Mouse (Mus musculus) hindbrain, embryonic 14.5 days (tissue): ENCODE measurements around the gene Nmnat2. TPM values are rescaled to one million over a fixed set of nuclear protein-coding genes. Genes with fewer than 3 reads are reported as not detected.
A peak's percentile ranks its signal among the peaks of the same experiment; 100 is the strongest.

Experiments used
- ATAC-seq: fragments of 200-750 bp; cut with Nextera tagmentation; 2 replicates; pipeline ENCODE4 v1.8.0; 2017; ENCODE audit warnings: moderate number of reproducible peaks, mild to moderate bottlenecking, moderate TSS enrichment, moderate library complexity; ENCODE audit not compliant: low FRiP score
- DNase-seq: peaks from one replicate; pipeline ENCODE4 v3.0.0-alpha.2; 2015; ENCODE audit warnings: low spot score
- H3K27ac ChIP-seq: fragments of 300-500 bp; sonication (generic); 2 replicates; pipeline ENCODE4 v1.5.1; 2014; ENCODE audit warnings: mild to moderate bottlenecking, moderate library complexity
- H3K27me3 ChIP-seq: fragments of 300-500 bp; sonication (generic); 2 replicates; pipeline ENCODE4 v1.6.1; 2014; ENCODE audit warnings: mild to moderate bottlenecking, low read length, mixed read lengths; ENCODE audit not compliant: control insufficient read depth, insufficient read depth
- H3K36me3 ChIP-seq: fragments of 300-500 bp; sonication (generic); replicated peaks from 2 replicates; pipeline ENCODE4 v1.6.1; 2014; ENCODE audit not compliant: control insufficient read depth, insufficient read depth
- H3K4me1 ChIP-seq: fragments of 300-500 bp; sonication (generic); replicated peaks from 2 replicates; pipeline ENCODE4 v1.6.1; 2014; ENCODE audit warnings: antibody characterized with exemption, low read length, mixed read lengths; ENCODE audit not compliant: control insufficient read depth, insufficient read depth
- H3K4me2 ChIP-seq: fragments of 300-500 bp; sonication (generic); replicated peaks from 2 replicates; pipeline ENCODE4 v1.6.1; 2014; ENCODE audit warnings: mild to moderate bottlenecking, moderate library complexity
- H3K4me3 ChIP-seq: fragments of 300-500 bp; sonication (generic); replicated peaks from 2 replicates; pipeline ENCODE4 v1.5.1; 2014; ENCODE audit warnings: mild to moderate bottlenecking, low read length
- H3K9ac ChIP-seq: fragments of 300-500 bp; sonication (generic); 2 replicates; pipeline ENCODE4 v1.6.1; 2014
- H3K9me3 ChIP-seq: fragments of 300-500 bp; sonication (generic); 2 replicates; pipeline ENCODE4 v1.6.1; 2016; ENCODE audit warnings: low read length; ENCODE audit not compliant: control insufficient read depth
- WGBS: fragments of 180-500 bp; shearing (Covaris S2); extraction: QIAGEN DNeasy Blood & Tissue Kit; methylation state at CpG from one replicate; pipeline ENCODE4 v1.1.7; 2014; 5-methylcytosine and 5-hydroxymethylcytosine counted together
- polyA plus RNA-seq: library from polyadenylated mRNA; unstranded; fragments of >200 nt; fragmentation: Nextera tagmentation; extraction: Ambion mirVana; gene quantifications from 2 replicates; pipeline ENCODE4 v1.2.1, GENCODE M21; 2014

Nmnat2 gene
- polyA plus RNA-seq, 1 experiment from 2014 or later = 84.7 TPM

DNA sequence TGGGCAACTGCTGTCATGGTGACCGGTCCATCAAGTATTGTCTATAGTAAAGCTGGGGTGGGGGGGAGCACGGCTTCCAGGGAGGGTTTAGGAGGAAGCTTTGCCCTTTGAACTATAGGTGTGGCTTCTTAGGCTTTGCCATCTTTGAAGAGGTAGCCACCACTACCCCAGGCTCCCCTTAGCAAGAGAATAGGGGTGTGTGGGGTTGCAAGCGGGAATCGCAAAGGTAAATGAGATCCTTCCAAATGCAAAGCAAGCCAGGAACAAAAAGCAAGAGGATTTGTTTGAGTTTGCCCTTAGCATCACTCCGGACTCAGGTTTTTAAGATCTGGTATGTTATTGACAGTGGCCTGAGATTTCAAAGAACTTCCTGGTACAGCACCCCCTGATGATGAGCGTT, 140.5 kb downstream of the Nmnat2 start:
- Histone ChIP-seq H3K4me2 (no peak overlapping the region), H3K4me3 (no peak overlapping the region), H3K4me1 (no peaks in the 10 kb centered on the region), H3K36me3 (no peaks in the 10 kb centered on the region; the same call in 1 of the 2 replicates), H3K27ac (no peak overlapping the region), H3K27me3 (no peaks in the 10 kb centered on the region), H3K9me3 (no peaks in the 10 kb centered on the region), H3K9ac (no peak overlapping the region)
- ATAC-seq (no peak), DNase-seq (no peak)
- 40% methylated on average over 6 of the region's 6 CpGs for WGBS

- H3K27ac ChIP-seq = no peak overlapping the region
- DNase-seq (no peak), ATAC-seq (no peak)
- no peaks in the 10 kb centered on the region for H3K4me1 ChIP-seq
- H3K9me3 ChIP-seq = no peaks in the 10 kb centered on the region
- H3K36me3 ChIP-seq = no peaks in the 10 kb centered on the region; the same call in 1 of the 2 replicates
- no peaks in the 10 kb centered on the region for H3K27me3 ChIP-seq
- H3K4me2 ChIP-seq = no peak overlapping the region
- H3K4me3 ChIP-seq = no peak overlapping the region
- no peak overlapping the region for H3K9ac ChIP-seq
- WGBS = 25% methylated on average over 16 of the region's 16 CpGs
These were observed 141.3 kb downstream of the Nmnat2 start for GRCm38 (mm10) chr1:153095826-153096727.

DNA sequence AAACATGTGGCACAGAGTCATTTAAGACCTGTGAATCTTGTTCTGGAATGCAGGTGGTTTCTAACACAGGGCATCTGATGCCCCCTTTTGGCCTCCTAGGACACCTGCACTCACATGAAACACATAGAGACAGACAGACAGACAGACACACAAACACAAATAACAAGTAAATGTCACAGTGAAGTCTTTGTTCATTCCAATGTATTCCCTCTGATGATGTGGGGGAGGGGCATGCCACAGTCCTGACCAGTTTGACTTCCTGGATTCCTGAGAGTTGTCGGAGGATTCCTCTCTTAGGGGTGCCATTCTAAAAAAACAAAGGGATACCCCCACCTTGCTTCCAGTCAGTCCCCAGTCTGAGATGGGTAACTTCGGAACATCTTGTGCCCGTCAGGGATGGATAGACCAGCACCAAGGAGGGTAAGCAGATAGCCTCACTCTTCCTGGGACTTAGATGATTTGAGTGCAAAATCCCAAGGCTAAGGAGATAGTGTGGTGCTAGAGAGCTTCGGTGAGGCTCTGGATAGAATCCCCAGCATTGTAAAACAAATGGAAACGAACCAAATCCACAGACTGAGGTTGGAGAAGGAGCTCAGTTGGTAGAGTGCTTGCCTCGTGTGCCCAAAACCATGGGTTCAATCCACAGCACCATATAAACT, 142.4 kb downstream of the Nmnat2 start:
- DNase-seq (no peak), ATAC-seq (no peak)
- no peak overlapping the region for H3K4me2 ChIP-seq
- H3K27ac ChIP-seq = no peak overlapping the region
- no peak overlapping the region for H3K9ac ChIP-seq
- H3K27me3 ChIP-seq = no peaks in the 10 kb centered on the region
- no peaks in the 10 kb centered on the region for H3K4me1 ChIP-seq
- H3K4me3 ChIP-seq = no peak overlapping the region
- H3K36me3 ChIP-seq = no peaks in the 10 kb centered on the region; the same call in 1 of the 2 replicates
- 91% methylated on average over 6 of the region's 6 CpGs for WGBS
- no peaks in the 10 kb centered on the region for H3K9me3 ChIP-seq

GRCm38 (mm10) chr1:153098586-153098985, 143.8 kb downstream of the Nmnat2 start:
- ATAC-seq (no peak), DNase-seq (no peak)
- no peak overlapping the region for H3K9ac ChIP-seq
- no peaks in the 10 kb centered on the region for H3K4me1 ChIP-seq
- H3K4me2 ChIP-seq = no peak overlapping the region
- H3K4me3 ChIP-seq = no peak overlapping the region
- H3K36me3 ChIP-seq = no peaks in the 10 kb centered on the region; the same call in 1 of the 2 replicates
- WGBS = 34% methylated on average over 11 of the region's 11 CpGs
- no peaks in the 10 kb centered on the region for H3K27me3 ChIP-seq
- no peaks in the 10 kb centered on the region for H3K9me3 ChIP-seq
- H3K27ac ChIP-seq = no peak overlapping the region

GRCm38 (mm10) chr1:153100912-153101311, 146.1 kb downstream of the Nmnat2 start:
- DNase-seq (no peak), ATAC-seq (no peak)
- Histone ChIP-seq H3K36me3 (no peaks in the 10 kb centered on the region; the same call in 1 of the 2 replicates), H3K9me3 (no peaks in the 10 kb centered on the region), H3K27ac (no peak overlapping the region), H3K4me1 (no peaks in the 10 kb centered on the region), H3K9ac (no peak overlapping the region), H3K4me2 (no peak overlapping the region), H3K4me3 (no peak overlapping the region), H3K27me3 (no peaks in the 10 kb centered on the region)
- WGBS = 67% methylated on average over 9 of the region's 9 CpGs

DNA sequence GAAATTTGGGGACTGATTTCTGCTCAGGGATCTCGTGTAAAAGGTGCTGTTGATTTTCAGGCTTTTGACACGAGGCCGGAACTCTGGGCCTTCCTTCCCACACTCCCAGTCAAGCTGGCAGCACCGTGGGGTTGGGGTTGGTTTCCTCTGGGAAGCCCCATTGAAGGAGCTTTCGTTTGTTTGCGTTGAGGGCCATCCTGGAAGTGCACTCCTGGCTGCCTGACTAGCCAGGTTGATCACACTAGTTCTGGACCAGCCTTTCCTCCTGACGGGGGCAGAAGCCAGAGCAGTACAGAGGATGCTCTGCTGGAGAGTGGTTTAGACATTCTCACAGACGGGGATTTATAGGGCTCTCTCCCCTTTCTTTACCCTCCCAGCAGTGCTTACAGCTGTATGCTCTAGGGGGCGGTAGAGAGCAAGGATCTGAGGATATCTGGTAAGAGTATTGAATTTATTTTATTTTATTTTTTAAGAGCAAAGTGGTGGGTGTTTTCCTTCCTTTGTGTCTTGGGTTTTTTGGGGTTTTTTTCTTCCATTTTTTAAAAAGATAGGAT, 146.6 kb downstream of the Nmnat2 start:
- H3K27ac ChIP-seq = no peak overlapping the region
- no peak for ATAC-seq
- WGBS = 39% methylated on average over 9 of the region's 9 CpGs

GRCm38 (mm10) chr1:153102296-153103185, 147.7 kb downstream of the Nmnat2 start:
- WGBS = 87% methylated on average over 17 of the region's 17 CpGs
- Histone ChIP-seq H3K4me1 (no peaks in the 10 kb centered on the region), H3K36me3 (no peaks in the 10 kb centered on the region; the same call in 1 of the 2 replicates), H3K27me3 (no peaks in the 10 kb centered on the region), H3K9ac (no peak overlapping the region), H3K9me3 (no peaks in the 10 kb centered on the region), H3K27ac (no peak overlapping the region), H3K4me2 (no peak overlapping the region), H3K4me3 (no peak overlapping the region)
- no peak for ATAC-seq
- no peak for DNase-seq

More for the DNA sequence above, 146.6 kb downstream of the Nmnat2 start:
- Histone ChIP-seq H3K9ac (no peak overlapping the region), H3K4me2 (no peak overlapping the region), H3K9me3 (no peaks in the 10 kb centered on the region), H3K4me3 (no peak overlapping the region), H3K4me1 (no peaks in the 10 kb centered on the region), H3K36me3 (no peaks in the 10 kb centered on the region; the same call in 1 of the 2 replicates), H3K27me3 (no peaks in the 10 kb centered on the region)
- DNase-seq = peak; percentile 48

- DNase-seq = no peak
- no peak overlapping the region for H3K27ac ChIP-seq
- no peak for ATAC-seq
- no peak overlapping the region for H3K4me2 ChIP-seq
- H3K27me3 ChIP-seq = no peaks in the 10 kb centered on the region
- 97% methylated on average over 8 of the region's 8 CpGs for WGBS
- no peaks in the 10 kb centered on the region for H3K4me1 ChIP-seq
- H3K9ac ChIP-seq = no peak overlapping the region
- no peaks in the 10 kb centered on the region; the same call in 1 of the 2 replicates for H3K36me3 ChIP-seq
- H3K4me3 ChIP-seq = no peak overlapping the region
- no peaks in the 10 kb centered on the region for H3K9me3 ChIP-seq
These were observed 148.4 kb downstream of the Nmnat2 start for GRCm38 (mm10) chr1:153103186-153103554.
